Mouse (Mus musculus) brain, embryonic 14.5 days (tissue): ENCODE results near the gene Pold4.

Source experiments
- CTCF ChIP-seq: fragments of 200-500 bp; IDR thresholded peaks from 2 replicates; pipeline ENCODE4 v1.5.1; 2012; ENCODE audit warnings: inconsistent platforms, mild to moderate bottlenecking, moderate library complexity, borderline replicate concordance; ENCODE audit not compliant: insufficient read depth, insufficient read length; ENCODE audit errors: extremely low read depth
- POLR2A ChIP-seq: fragments of 200-500 bp; IDR thresholded peaks from 2 replicates; pipeline ENCODE4 v1.6.1; 2012; ENCODE audit warnings: mild to moderate bottlenecking, inconsistent platforms, borderline replicate concordance; ENCODE audit not compliant: poor library complexity, insufficient read depth, insufficient read length, severe bottlenecking; ENCODE audit errors: extremely low read depth

GRCm38 (mm10) chr19:4217855-4218254 lies 13.8 kb upstream of the Pold4 start:
- TF ChIP-seq CTCF, result no peak
- no peak for TF ChIP-seq POLR2A
